Mouse (Mus musculus) cortical plate, adult 2 months (tissue): ENCODE results near the gene Txnrd2. TPM values are rescaled to one million over a fixed set of nuclear protein-coding genes. Genes with fewer than 3 reads are reported as not detected.

Source experiments
- H3K27ac ChIP-seq: fragments of 200-500 bp; 2 replicates; pipeline ENCODE4 v1.5.1; 2012; ENCODE audit warnings: low read length, control low read depth, inconsistent platforms; ENCODE audit not compliant: insufficient read depth
- H3K4me1 ChIP-seq: fragments of 200-500 bp; 2 replicates; pipeline ENCODE4 v1.6.1; 2011; ENCODE audit warnings: low read length; ENCODE audit not compliant: control insufficient read depth, insufficient read depth
- H3K4me3 ChIP-seq: fragments of 200-500 bp; 2 replicates; pipeline ENCODE4 v1.5.1; 2011; ENCODE audit warnings: mild to moderate bottlenecking, low read length, control low read depth; ENCODE audit not compliant: insufficient read depth
- CTCF ChIP-seq: fragments of 200-500 bp; IDR thresholded peaks from 2 replicates; pipeline ENCODE4 v1.5.1; 2011; ENCODE audit warnings: mild to moderate bottlenecking, control low read depth, low read length; ENCODE audit not compliant: insufficient read depth; ENCODE audit errors: extremely low read depth
- POLR2A ChIP-seq: fragments of 200-500 bp; IDR thresholded peaks from 2 replicates; pipeline ENCODE4 v1.6.1; 2011; ENCODE audit warnings: mild to moderate bottlenecking, low read length, control low read depth; ENCODE audit not compliant: insufficient read depth; ENCODE audit errors: extremely low read depth
- polyA plus RNA-seq: library from polyadenylated mRNA; depleted of rRNA; stranded (reverse); fragments of >200 nt; gene quantifications from 2 replicates; pipeline ENCODE4 v1.2.3, GENCODE M21; 2012

Txnrd2 gene
- polyA plus RNA-seq, 1 experiment: 22.4 TPM

DNA sequence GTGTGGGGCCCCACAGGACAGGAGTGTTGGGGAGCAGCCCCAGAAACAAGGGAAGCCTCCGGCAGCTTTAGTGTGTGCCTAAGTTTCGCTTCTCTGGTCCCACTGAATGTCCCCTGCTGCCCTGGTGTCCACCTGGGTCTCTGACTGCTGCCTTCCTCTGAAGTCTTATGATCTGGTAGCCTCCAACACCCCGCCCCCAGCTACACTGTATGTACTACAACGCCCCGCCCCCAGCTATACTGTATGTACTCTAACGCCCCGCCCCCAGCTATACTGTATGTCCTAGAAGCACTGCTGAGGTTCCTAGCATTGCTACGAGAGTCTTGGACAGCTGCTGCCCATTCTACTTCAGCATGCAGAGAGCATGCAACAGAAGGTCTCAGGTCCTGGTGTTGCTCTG, 46.8 kb downstream of the Txnrd2 start:
- no peak overlapping the region for H3K27ac ChIP-seq
- no peak overlapping the region for H3K4me3 ChIP-seq
- H3K4me1 ChIP-seq: no peaks in the 10 kb centered on the region
- TF ChIP-seq CTCF (no peak), POLR2A (no peak)

DNA sequence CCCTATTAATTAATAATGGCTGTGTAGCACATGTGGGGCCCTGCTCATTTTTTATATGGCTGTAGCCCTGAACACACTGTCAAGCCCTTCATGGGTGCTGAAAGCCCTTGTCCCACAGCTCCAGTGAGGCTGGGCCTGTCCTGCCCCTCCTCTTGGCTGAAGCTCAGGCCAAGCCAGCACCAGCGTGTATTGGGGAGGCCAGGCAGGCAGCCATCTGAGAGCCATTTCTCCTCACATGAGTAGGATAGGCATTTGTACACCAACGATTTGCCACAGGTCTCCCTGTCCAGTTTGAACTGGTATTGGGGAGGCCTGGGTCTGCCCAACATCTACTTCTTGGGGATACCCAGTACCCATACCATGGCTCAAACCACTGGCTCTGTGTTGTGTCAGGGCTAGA, 47.8 kb downstream of the Txnrd2 start:
- H3K4me1 ChIP-seq: no peaks in the 10 kb centered on the region
- H3K27ac ChIP-seq: no peak overlapping the region
- no peak for TF ChIP-seq POLR2A
- TF ChIP-seq CTCF: no peak
- no peak overlapping the region for H3K4me3 ChIP-seq

DNA sequence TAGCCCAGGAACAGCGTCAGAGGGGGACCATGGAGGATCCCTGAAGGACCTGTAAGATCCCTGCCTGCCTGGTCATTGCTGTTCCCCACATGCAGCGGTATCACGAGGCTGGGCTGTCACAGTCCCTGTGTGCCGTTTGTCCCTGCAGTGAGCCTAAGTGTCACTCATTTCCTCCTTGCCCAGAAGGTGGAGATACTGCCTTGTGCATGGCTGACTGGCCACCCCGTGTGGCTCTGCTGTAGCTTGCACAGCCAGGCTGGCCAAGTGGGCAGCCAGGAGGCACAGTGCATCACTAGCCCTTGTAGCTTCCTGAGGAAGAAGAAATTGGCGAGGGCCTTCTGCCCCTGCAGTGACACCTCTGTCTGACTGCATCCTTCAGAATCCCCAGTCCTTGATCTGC, 51.8 kb downstream of the Txnrd2 start:
- no peak overlapping the region for H3K27ac ChIP-seq
- no peak overlapping the region for H3K4me3 ChIP-seq
- TF ChIP-seq CTCF (peak; percentile 25; the same call in 1 of the 2 replicates), POLR2A (no peak)
- no peaks in the 10 kb centered on the region for H3K4me1 ChIP-seq

DNA sequence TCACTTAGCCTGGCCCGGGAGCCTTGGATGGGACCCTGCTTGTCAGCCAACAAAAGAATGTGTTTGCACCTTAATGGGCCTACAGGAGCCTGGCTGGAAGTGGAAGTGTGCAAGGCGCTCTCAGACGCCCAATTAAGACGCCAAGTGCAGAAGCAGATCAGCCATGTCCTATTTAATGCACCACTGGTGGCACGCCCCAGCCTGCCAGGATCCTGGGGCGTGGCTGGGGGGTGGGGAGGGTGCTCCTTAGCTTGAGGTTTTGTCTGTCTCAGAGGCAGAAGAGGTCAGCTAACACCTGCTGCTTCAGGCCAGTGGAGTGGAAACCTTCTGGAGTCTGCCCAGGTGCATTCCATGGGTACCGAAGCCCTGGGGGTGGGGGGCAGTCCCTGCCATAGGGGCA, 53.5 kb downstream of the Txnrd2 start:
- no peak for TF ChIP-seq CTCF
- TF ChIP-seq POLR2A: no peak
- Histone ChIP-seq H3K27ac (no peak overlapping the region), H3K4me3 (no peak overlapping the region), H3K4me1 (no peaks in the 10 kb centered on the region)

DNA sequence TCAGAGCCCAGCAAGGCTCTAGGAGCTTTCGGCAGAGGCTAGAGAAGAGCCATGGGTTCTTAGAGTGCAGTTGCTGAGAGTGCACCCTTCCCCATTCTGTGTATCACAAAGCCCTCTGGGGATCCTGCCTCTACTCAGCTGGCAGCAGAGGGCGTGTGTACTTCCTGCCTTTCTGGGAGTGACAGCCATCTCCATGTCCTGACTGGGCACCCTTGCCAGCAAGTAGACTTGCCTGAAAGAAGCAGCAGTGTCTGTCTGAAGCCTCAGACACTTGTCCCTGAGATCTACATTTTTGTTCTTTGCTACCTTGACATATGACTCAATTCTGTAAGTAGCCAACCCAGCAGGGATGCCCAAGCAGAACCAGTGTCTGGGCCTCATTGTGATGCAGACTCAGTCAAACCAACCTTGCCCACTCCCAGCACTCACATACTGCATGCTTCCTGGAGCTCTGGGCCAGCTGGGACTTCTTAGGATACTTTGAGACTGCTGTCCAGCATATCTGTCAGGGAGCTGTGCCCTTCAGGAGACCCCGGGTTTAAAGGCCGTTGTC, 54.8 kb downstream of the Txnrd2 start:
- Histone ChIP-seq H3K4me1 (no peaks in the 10 kb centered on the region), H3K4me3 (no peak overlapping the region), H3K27ac (no peak overlapping the region)
- no peak for TF ChIP-seq CTCF
- no peak for TF ChIP-seq POLR2A

DNA sequence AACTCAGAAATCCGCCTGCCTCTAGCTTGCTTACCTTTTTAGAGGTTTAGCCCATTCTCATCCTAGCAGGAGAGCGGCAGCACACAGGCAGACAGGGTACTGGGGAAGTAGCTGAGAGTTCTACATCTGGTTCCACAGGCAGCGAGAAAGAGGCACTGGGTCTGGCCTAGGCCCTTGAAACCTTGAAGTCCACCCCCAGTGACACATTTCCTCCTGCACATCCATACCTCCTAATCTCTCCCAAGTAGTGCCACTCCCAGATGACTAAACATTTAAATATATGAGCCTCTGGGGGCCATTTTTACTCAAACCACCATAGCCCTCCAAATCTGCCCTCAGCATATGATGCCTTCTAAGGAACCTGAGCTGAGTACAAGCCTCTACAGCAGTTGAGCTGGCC, 56.2 kb downstream of the Txnrd2 start:
- Histone ChIP-seq H3K27ac (no peak overlapping the region), H3K4me3 (no peak overlapping the region), H3K4me1 (no peaks in the 10 kb centered on the region)
- no peak for TF ChIP-seq CTCF
- TF ChIP-seq POLR2A: no peak

DNA sequence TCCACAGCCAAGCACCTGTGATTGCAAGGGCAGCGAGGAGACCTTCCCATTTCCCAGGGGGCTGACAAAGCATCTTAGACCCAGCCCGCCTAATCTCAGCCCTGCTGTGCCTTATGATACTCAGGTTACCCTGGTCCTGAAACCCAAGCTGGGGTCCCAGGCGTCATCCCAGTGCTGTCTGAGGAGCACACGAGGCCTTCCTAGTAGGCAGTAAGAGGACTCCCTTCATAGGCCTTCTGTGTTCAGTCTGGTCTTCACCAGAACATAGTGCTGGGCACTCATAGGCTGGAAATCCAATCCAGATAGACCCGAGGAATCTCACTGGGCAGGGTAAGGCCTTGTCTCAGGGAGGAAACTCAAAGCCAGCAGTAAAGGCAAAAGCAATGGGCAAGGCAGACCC, 57.7 kb downstream of the Txnrd2 start:
- TF ChIP-seq POLR2A (no peak), CTCF (no peak)
- H3K4me1 ChIP-seq: no peaks in the 10 kb centered on the region
- H3K27ac ChIP-seq: no peak overlapping the region
- H3K4me3 ChIP-seq: no peak overlapping the region

DNA sequence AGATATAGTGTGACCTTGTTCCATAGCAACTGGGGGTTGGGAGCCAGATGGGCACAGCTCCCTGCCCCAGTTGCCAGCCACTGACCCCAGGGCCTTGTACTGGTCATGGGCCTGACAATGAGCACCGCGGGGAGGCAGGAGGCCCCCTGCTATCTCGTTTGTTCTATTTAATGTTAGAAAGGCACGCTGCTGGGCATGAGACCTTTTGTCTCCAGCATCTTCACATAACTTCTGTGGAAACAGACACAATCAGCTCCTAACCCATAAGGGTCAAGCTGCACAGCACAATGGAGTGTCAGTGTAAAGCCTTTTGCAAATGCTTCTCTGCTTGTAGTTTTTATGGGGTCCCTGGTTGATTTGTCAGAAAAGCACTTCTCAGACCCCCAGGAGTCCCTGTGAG, 58.2 kb downstream of the Txnrd2 start:
- Histone ChIP-seq H3K4me1 (no peaks in the 10 kb centered on the region), H3K4me3 (no peak overlapping the region), H3K27ac (no peak overlapping the region)
- no peak for TF ChIP-seq CTCF
- TF ChIP-seq POLR2A: no peak

DNA sequence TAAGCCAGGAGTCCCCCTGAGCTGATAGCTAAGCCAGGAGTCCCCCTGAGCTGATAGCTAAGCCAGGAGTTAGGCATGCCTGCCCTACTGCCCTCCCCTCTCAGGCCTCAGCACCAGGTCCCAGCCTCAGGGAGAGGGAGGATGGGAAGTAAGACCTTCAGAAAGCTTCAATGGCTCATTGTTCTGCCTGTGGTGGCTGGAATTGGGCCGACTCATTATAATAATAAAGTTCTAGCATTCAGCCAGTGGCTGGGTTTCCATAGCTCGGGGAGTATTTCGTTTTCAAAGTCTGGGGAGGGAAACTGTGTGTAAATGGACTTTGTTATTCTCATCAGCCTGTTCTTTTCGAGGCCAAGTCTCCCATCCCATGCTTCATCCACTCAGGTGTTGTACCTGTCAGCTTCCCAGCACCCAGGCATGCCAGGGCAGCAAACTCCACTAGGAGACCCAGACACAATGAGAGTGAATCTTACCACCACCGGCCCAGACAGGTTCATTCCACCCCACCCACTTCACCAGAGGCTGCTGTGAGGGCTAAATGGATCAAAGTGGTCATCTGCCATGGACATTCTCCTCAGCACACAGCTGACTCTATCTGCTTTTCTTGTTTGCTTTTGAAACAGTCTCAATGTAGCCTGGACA, 58.7 kb downstream of the Txnrd2 start:
- no peaks in the 10 kb centered on the region for H3K4me1 ChIP-seq
- TF ChIP-seq POLR2A (no peak), CTCF (no peak)
- no peak overlapping the region for H3K27ac ChIP-seq
- no peak overlapping the region for H3K4me3 ChIP-seq

DNA sequence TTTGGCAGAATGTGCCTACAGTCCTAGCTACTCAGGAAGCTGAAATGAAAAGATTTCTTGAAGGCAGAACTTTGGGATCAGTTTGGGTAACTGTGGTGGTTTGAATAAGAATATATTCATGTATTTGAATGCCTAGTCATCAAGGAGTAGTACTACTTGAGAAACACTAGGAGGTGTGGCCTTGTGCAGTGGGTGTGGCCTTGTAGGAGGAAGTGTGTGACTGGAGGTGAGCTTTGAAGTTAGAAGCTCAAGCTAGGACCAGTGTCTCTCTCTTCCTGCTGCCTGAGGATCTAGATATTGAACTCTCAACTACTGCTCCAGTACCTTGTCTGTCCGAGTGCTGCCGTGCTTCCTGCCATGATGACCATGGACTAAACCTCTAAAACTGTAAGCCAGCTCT, 59.9 kb downstream of the Txnrd2 start:
- TF ChIP-seq CTCF (no peak), POLR2A (no peak)

DNA sequence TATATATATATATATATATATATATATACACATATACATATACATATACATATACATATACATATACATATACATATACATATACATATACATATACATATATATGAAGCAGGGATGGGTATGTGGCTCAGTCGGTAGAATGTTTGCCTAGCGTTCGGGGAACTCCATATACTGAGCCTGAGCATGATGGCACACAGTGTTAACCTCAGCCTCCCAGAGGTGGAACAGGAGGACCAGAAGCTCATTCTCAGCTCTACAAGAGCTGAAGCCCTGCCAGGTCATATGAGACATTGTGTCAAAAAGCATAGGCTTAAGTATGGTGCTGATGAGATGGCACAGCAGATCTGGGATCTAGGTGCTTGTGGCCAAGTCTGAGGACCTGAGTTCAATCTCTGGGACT, 64.1 kb downstream of the Txnrd2 start:
- TF ChIP-seq CTCF (no peak), POLR2A (no peak)
- Histone ChIP-seq H3K4me3 (no peak overlapping the region), H3K27ac (no peak overlapping the region), H3K4me1 (no peaks in the 10 kb centered on the region)

More for the DNA sequence above, 59.9 kb downstream of the Txnrd2 start:
- Histone ChIP-seq H3K4me1 (no peaks in the 10 kb centered on the region), H3K27ac (no peak overlapping the region), H3K4me3 (no peak overlapping the region)

DNA sequence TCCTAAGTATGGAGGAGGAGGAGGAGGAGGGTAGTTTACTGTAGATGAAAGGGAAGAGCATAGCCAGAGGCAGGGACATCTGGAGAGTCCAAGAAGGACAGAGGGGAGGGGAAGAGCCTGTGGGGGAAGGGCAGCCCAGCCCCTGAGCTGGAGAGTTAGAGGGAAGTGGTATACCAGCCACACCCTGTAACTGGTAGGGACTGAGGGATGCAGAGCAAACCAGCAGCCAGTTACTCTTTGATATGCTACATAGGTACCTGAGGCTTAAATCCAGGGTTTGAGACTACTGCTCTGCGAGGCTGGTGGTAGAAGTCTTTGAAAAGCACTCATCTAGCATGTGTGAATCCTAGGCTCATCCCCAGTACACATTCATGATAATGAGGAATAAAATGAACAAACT, 64.7 kb downstream of the Txnrd2 start:
- H3K27ac ChIP-seq: no peak overlapping the region
- TF ChIP-seq POLR2A (no peak), CTCF (no peak)
- H3K4me3 ChIP-seq: no peak overlapping the region

More for the DNA sequence above, 64.7 kb downstream of the Txnrd2 start:
- no peaks in the 10 kb centered on the region for H3K4me1 ChIP-seq
